Mouse (Mus musculus) layer of hippocampus, adult 9-11 months (tissue): ENCODE data around the gene Ahcyl2.

Experiments used
- DNase-seq: peaks from one replicate; pipeline ENCODE4 v3.0.0; 2022

Gene Ahcyl2

GRCm38 (mm10) chr6:29916530-29917382 is 148.9 kb downstream of the Ahcyl2 start, which contains the start of gene Strip2:
Strip2 (plus strand) TSS chr6:29917012.
- DNase-seq: peak; percentile 86

- DNase-seq: no peak
These were observed 149.5 kb downstream of the Ahcyl2 start for GRCm38 (mm10) chr6:29917383-29917720.

- DNase-seq: no peak
These were observed 150.1 kb downstream of the Ahcyl2 start for GRCm38 (mm10) chr6:29917947-29918346.

GRCm38 (mm10) chr6:29923501-29923900 is 155.7 kb downstream of the Ahcyl2 start:
- DNase-seq: no peak

- no peak for DNase-seq
These were observed 157.9 kb downstream of the Ahcyl2 start for GRCm38 (mm10) chr6:29925594-29926219.

GRCm38 (mm10) chr6:29930087-29930486 is 162.3 kb downstream of the Ahcyl2 start:
- DNase-seq: no peak

- no peak for DNase-seq
These were observed 162.9 kb downstream of the Ahcyl2 start for GRCm38 (mm10) chr6:29930665-29931064.

GRCm38 (mm10) chr6:29931181-29931580 is 163.4 kb downstream of the Ahcyl2 start:
- no peak for DNase-seq

GRCm38 (mm10) chr6:29935741-29936140 is 167.9 kb downstream of the Ahcyl2 start:
- no peak for DNase-seq

- DNase-seq: no peak
These were observed 172.6 kb downstream of the Ahcyl2 start for GRCm38 (mm10) chr6:29940428-29940827.

GRCm38 (mm10) chr6:29941036-29941435 is 173.2 kb downstream of the Ahcyl2 start:
- DNase-seq: no peak

GRCm38 (mm10) chr6:29944465-29944864 is 176.7 kb downstream of the Ahcyl2 start:
- no peak for DNase-seq

- no peak for DNase-seq
These were observed 178.8 kb downstream of the Ahcyl2 start for GRCm38 (mm10) chr6:29946568-29946967.

GRCm38 (mm10) chr6:29947823-29948222 is 180.0 kb downstream of the Ahcyl2 start:
- no peak for DNase-seq

GRCm38 (mm10) chr6:29956749-29957148 is 188.9 kb downstream of the Ahcyl2 start:
- DNase-seq: peak; percentile 8

- DNase-seq: no peak
These were observed 190.9 kb downstream of the Ahcyl2 start for GRCm38 (mm10) chr6:29958669-29959068.

GRCm38 (mm10) chr6:29961081-29961480 is 193.3 kb downstream of the Ahcyl2 start:
- DNase-seq: peak; percentile 49
